Mouse (Mus musculus) forebrain, embryonic 11.5 days (tissue): ENCODE measurements around the gene 9330182L06Rik. TPM values are rescaled to one million over a fixed set of nuclear protein-coding genes. Genes with fewer than 3 reads are reported as not detected.

ENCODE experiments used
- ATAC-seq: fragments of 200-750 bp; cut with Nextera tagmentation; replicated peaks from 2 replicates; pipeline ENCODE4 v1.8.0; 2017; ENCODE audit warnings: moderate TSS enrichment; ENCODE audit not compliant: low FRiP score
- DNase-seq: peaks from one replicate; pipeline ENCODE4 v3.0.0-alpha.2; 2017; ENCODE audit warnings: low spot score
- H3K27ac ChIP-seq: fragments of 300-500 bp; sonication (generic); 2 replicates; pipeline ENCODE4 v1.5.1; 2014; ENCODE audit warnings: low read depth, low read length
- H3K27me3 ChIP-seq: fragments of 300-500 bp; sonication (generic); 2 replicates; pipeline ENCODE4 v1.6.1; 2014; ENCODE audit warnings: mild to moderate bottlenecking, low read length, mixed read lengths; ENCODE audit not compliant: control insufficient read depth, insufficient read depth
- H3K36me3 ChIP-seq: fragments of 300-500 bp; sonication (generic); 2 replicates; pipeline ENCODE4 v1.6.1; 2014; ENCODE audit warnings: mild to moderate bottlenecking, low read length, moderate library complexity, mixed read lengths; ENCODE audit not compliant: control insufficient read depth, insufficient read depth
- H3K4me1 ChIP-seq: fragments of 300-500 bp; sonication (generic); replicated peaks from 2 replicates; pipeline ENCODE4 v1.6.1; 2014; ENCODE audit warnings: low read length, mixed read lengths; ENCODE audit not compliant: control insufficient read depth, insufficient read depth
- H3K4me2 ChIP-seq: fragments of 300-500 bp; sonication (generic); 2 replicates; pipeline ENCODE4 v1.6.1; 2014; ENCODE audit warnings: low read depth, mild to moderate bottlenecking, low read length, moderate library complexity, mixed read lengths; ENCODE audit not compliant: severe bottlenecking
- H3K4me3 ChIP-seq: fragments of 300-500 bp; sonication (generic); 2 replicates; pipeline ENCODE4 v1.5.1; 2014; ENCODE audit warnings: low read depth, low read length
- H3K9ac ChIP-seq: fragments of 300-500 bp; sonication (generic); 2 replicates; pipeline ENCODE4 v1.6.1; 2014; ENCODE audit warnings: low read length
- H3K9me3 ChIP-seq: fragments of 300-500 bp; sonication (generic); 2 replicates; pipeline ENCODE4 v1.6.1; 2016; ENCODE audit warnings: low read length, mixed read lengths; ENCODE audit not compliant: control insufficient read depth
- WGBS: fragments of 180-500 bp; shearing (Covaris S2); extraction: QIAGEN DNeasy Blood & Tissue Kit; methylation state at CpG from one replicate; pipeline ENCODE4 v1.1.7; 2014; 5-methylcytosine and 5-hydroxymethylcytosine counted together
- polyA plus RNA-seq: library from polyadenylated mRNA; unstranded; fragments of >200 nt; fragmentation: Nextera tagmentation; extraction: Ambion mirVana; gene quantifications from 2 replicates; pipeline ENCODE4 v1.2.1, GENCODE M21; 2014

Gene 9330182L06Rik
- polyA plus RNA-seq, 1 experiment from 2014 or later, result 4.5 TPM

- ATAC-seq (no peak), DNase-seq (no peak)
- no peaks in the 10 kb centered on the region for H3K9me3 ChIP-seq
- H3K27me3 ChIP-seq, result no peaks in the 10 kb centered on the region
- H3K27ac ChIP-seq, result no peak overlapping the region
- 90% methylated on average over 7 of the region's 7 CpGs for WGBS
- no peak overlapping the region for H3K4me3 ChIP-seq
- no peak overlapping the region for H3K4me2 ChIP-seq
- H3K9ac ChIP-seq, result no peak overlapping the region
- H3K4me1 ChIP-seq, result no peaks in the 10 kb centered on the region
- no peaks in the 10 kb centered on the region for H3K36me3 ChIP-seq
These were observed 124.0 kb downstream of the 9330182L06Rik start for GRCm38 (mm10) chr5:9389968-9390367.

GRCm38 (mm10) chr5:9391858-9392393 is 126.0 kb downstream of the 9330182L06Rik start:
- Histone ChIP-seq H3K27ac (no peak overlapping the region), H3K9me3 (no peaks in the 10 kb centered on the region), H3K4me1 (no peaks in the 10 kb centered on the region), H3K9ac (no peak overlapping the region), H3K4me2 (no peak overlapping the region), H3K36me3 (no peaks in the 10 kb centered on the region), H3K27me3 (no peaks in the 10 kb centered on the region), H3K4me3 (no peak overlapping the region)
- ATAC-seq (no peak), DNase-seq (no peak)
- 82% methylated on average over 1 of the region's 1 CpGs for WGBS

GRCm38 (mm10) chr5:9417098-9417497 is 151.2 kb downstream of the 9330182L06Rik start:
- Histone ChIP-seq H3K4me1 (no peaks in the 10 kb centered on the region), H3K4me2 (no peak overlapping the region)
- 88% methylated on average over 7 of the region's 7 CpGs for WGBS

GRCm38 (mm10) chr5:9417802-9418201 is 151.9 kb downstream of the 9330182L06Rik start:
- H3K27ac ChIP-seq, result no peak overlapping the region
- H3K27me3 ChIP-seq, result no peaks in the 10 kb centered on the region
- no peak overlapping the region for H3K4me3 ChIP-seq
- ATAC-seq (no peak), DNase-seq (no peak)
- H3K36me3 ChIP-seq, result no peaks in the 10 kb centered on the region
- no peak overlapping the region for H3K9ac ChIP-seq
- no peaks in the 10 kb centered on the region for H3K9me3 ChIP-seq
- H3K4me1 ChIP-seq, result no peaks in the 10 kb centered on the region
- H3K4me2 ChIP-seq, result no peak overlapping the region
- WGBS, result 87% methylated on average over 9 of the region's 9 CpGs

More at GRCm38 (mm10) chr5:9417098-9417497, 151.2 kb downstream of the 9330182L06Rik start:
- no peaks in the 10 kb centered on the region for H3K36me3 ChIP-seq
- no peak overlapping the region for H3K27ac ChIP-seq
- no peaks in the 10 kb centered on the region for H3K27me3 ChIP-seq
- no peaks in the 10 kb centered on the region for H3K9me3 ChIP-seq
- no peak overlapping the region for H3K9ac ChIP-seq
- H3K4me3 ChIP-seq, result no peak overlapping the region
- ATAC-seq (no peak), DNase-seq (no peak)

- no peak; the same call in 1 of the 2 replicates for ATAC-seq
- Histone ChIP-seq H3K9ac (no peak overlapping the region), H3K9me3 (no peaks in the 10 kb centered on the region), H3K4me3 (no peak overlapping the region), H3K27ac (no peak overlapping the region), H3K36me3 (no peaks in the 10 kb centered on the region), H3K27me3 (no peaks in the 10 kb centered on the region), H3K4me1 (no peaks in the 10 kb centered on the region), H3K4me2 (no peak overlapping the region)
- WGBS, result 45% methylated on average over 1 of the region's 1 CpGs
- DNase-seq, result no peak
These were observed 154.0 kb downstream of the 9330182L06Rik start for GRCm38 (mm10) chr5:9419964-9420363.

GRCm38 (mm10) chr5:9424464-9424863 is 158.5 kb downstream of the 9330182L06Rik start:
- H3K4me3 ChIP-seq, result no peak overlapping the region
- H3K36me3 ChIP-seq, result no peaks in the 10 kb centered on the region
- H3K9me3 ChIP-seq, result no peaks in the 10 kb centered on the region
- H3K4me1 ChIP-seq, result no peaks in the 10 kb centered on the region
- H3K27ac ChIP-seq, result no peak overlapping the region
- H3K4me2 ChIP-seq, result no peak overlapping the region
- H3K9ac ChIP-seq, result no peak overlapping the region
- H3K27me3 ChIP-seq, result no peaks in the 10 kb centered on the region
- DNase-seq, result no peak
- no peak for ATAC-seq
- 70% methylated on average over 2 of the region's 2 CpGs for WGBS

- Histone ChIP-seq H3K9me3 (no peaks in the 10 kb centered on the region), H3K36me3 (no peaks in the 10 kb centered on the region), H3K9ac (no peak overlapping the region), H3K27me3 (no peaks in the 10 kb centered on the region), H3K4me1 (no peaks in the 10 kb centered on the region), H3K4me2 (no peak overlapping the region), H3K27ac (no peak overlapping the region), H3K4me3 (no peak overlapping the region)
- ATAC-seq (0 out of 2 replicates have a peak, but pooled peaks have one; percentile 13), DNase-seq (no peak)
- WGBS, result 76% methylated on average over 2 of the region's 2 CpGs
These were observed 161.2 kb downstream of the 9330182L06Rik start for GRCm38 (mm10) chr5:9427165-9427564.

- H3K27me3 ChIP-seq, result no peaks in the 10 kb centered on the region
- no peak overlapping the region for H3K4me3 ChIP-seq
- 44% methylated on average over 10 of the region's 10 CpGs for WGBS
- ATAC-seq (peak; percentile 55), DNase-seq (no peak)
- no peaks in the 10 kb centered on the region for H3K9me3 ChIP-seq
- no peaks in the 10 kb centered on the region for H3K4me1 ChIP-seq
- no peak overlapping the region for H3K4me2 ChIP-seq
- no peak overlapping the region for H3K27ac ChIP-seq
- no peaks in the 10 kb centered on the region for H3K36me3 ChIP-seq
- H3K9ac ChIP-seq, result no peak overlapping the region
These were observed 161.8 kb downstream of the 9330182L06Rik start for GRCm38 (mm10) chr5:9427581-9428241.

GRCm38 (mm10) chr5:9428728-9429127 is 162.8 kb downstream of the 9330182L06Rik start:
- Histone ChIP-seq H3K36me3 (no peaks in the 10 kb centered on the region), H3K27me3 (no peaks in the 10 kb centered on the region), H3K9ac (no peak overlapping the region), H3K27ac (no peak overlapping the region), H3K9me3 (no peaks in the 10 kb centered on the region), H3K4me3 (no peak overlapping the region), H3K4me1 (no peaks in the 10 kb centered on the region), H3K4me2 (no peak overlapping the region)
- 68% methylated on average over 3 of the region's 3 CpGs for WGBS
- ATAC-seq (no peak), DNase-seq (no peak)
